Mouse (Mus musculus) C2C12 (cell line): ENCODE results near the gene Glb1.

Experiments used
- CEBPB ChIP-seq: IDR thresholded peaks from one replicate; pipeline ENCODE4 v1.6.1; 2011; ENCODE audit warnings: low read depth, mild to moderate bottlenecking, control low read depth, moderate library complexity
- CTCF ChIP-seq: IDR thresholded peaks from one replicate; pipeline ENCODE4 v1.5.1; 2011; ENCODE audit not compliant: control insufficient read depth, insufficient read depth, insufficient read length
- MAX ChIP-seq: IDR thresholded peaks from one replicate; pipeline ENCODE4 v1.6.1; 2011; ENCODE audit warnings: mild to moderate bottlenecking, control low read depth
- MYOD1 ChIP-seq: IDR thresholded peaks from one replicate; pipeline ENCODE4 v1.6.1; 2011; ENCODE audit warnings: low read depth; ENCODE audit not compliant: control insufficient read depth, insufficient read length
- MYOG ChIP-seq: IDR thresholded peaks from one replicate; pipeline ENCODE4 v1.6.1; 2011; ENCODE audit not compliant: control insufficient read depth, insufficient read length; ENCODE audit errors: extremely low read depth
- USF1 ChIP-seq: IDR thresholded peaks from one replicate; pipeline ENCODE4 v1.6.1; 2011; ENCODE audit warnings: low read depth, mild to moderate bottlenecking, control low read depth, moderate library complexity

- TF ChIP-seq CTCF = no peak
- TF ChIP-seq MYOG = no peak
- TF ChIP-seq CEBPB = no peak
- TF ChIP-seq MAX = no peak
- no peak for TF ChIP-seq MYOD1
- no peak for TF ChIP-seq USF1
Observed at GRCm38 (mm10) chr9:114458436-114458835, 57.6 kb downstream of the Glb1 start.
